Mouse (Mus musculus): ENCODE results near the gene Bloc1s2. TPM values are rescaled to one million over a fixed set of nuclear protein-coding genes. Genes with fewer than 3 reads are reported as not detected.

The Bloc1s2 gene
- polyA plus RNA-seq (2015; fragmentation: Nextera tagmentation; extraction: Ambion mirVana) = 48.1 and 54.8 TPM in 2 replicates

DNA sequence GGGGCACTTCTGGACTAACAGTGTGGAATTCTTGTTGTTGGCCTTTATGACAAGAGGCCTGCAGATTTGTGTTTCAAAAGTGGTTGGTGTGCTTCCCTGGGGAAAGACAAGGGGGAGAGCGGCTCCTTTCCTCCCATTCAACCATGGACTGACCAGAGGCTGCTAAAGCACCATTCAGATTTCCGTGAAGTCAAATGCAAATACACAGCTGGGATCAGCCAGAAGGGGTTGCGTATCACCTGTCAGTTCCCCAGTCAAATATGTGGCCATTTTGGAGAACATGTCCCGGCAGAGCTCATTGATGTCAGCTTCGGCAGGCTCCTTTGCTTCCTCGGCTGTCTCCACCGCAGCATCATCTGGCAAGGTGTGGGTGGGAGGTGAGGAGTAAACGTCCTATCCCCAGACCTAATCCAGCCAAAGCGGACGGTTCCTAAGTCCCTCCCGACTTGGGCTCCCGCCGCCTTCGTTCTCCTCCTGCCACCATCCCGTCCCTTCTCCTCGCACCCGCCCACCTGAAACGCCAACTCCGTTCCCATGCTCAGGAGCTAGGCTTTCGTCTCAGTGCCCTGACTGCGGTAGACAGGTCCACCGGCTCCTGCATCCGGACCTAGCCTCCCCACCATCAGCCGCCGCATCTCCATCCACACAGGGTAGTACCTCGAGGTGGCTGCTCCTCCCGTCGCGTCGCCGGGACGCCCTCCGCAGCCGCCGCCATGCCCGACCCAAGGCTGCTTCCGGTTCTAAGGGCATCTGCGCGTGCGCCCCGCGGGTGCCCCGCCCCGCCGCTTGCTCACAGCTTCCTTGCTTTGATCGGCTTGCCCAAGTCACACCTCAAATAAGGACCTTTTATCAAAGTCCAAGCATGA, at the start of gene Bloc1s2:
TSS of gene Bloc1s2 (minus strand) at position 745 of the 866 bp plus-strand sequence.
- peak; percentile 85 for DNase-seq
- peak; percentile 90 for ATAC-seq (ENCODE audit: low read depth)
- Histone ChIP-seq H3K27me3 (0 out of 2 replicates have a peak, but pooled peaks cover 12% of the 10 kb centered on the region), H3K9ac (peak within 1 kb of the TSS; percentile 78), H3K4me1 (replicated peaks) (peaks cover 24% of the 10 kb centered on the region), H3K27ac (no peak within 1 kb of the TSS), H3K36me3 (peaks cover 34% of the 10 kb centered on the region), H3K4me2 (peak within 1 kb of the TSS; percentile 90), H3K4me3 (replicated peaks) (peak within 1 kb of the TSS; percentile 79), H3K9me3 (replicated peaks) (no peaks in the 10 kb centered on the region)
- WGBS (ENCODE audit: insufficient replicate concordance) = 3% methylated on average over 45 of the region's 46 CpGs

DNA sequence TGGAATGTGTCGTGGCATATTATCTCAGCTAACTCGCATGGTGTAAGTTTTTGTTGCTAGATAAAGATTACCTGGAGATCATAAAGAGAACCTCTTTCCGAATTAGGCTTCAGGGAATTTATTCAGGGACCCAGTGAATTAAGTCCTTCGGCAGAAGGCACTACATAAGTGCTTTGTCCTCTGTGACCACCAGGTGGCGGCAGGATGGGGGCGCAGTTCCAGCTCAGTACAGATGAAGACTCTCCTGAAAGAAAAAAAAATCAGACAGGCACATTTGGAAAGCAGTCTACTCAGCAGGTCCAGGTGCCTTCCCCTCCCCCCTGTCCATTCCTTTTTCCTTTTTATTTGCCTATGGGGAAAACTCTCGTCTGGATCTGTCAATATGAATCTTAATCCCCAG, 48.9 kb upstream of the Bloc1s2 start:
- WGBS (ENCODE audit: insufficient replicate concordance) = 14% methylated on average over 7 of the region's 7 CpGs
- peaks cover 15% of the 10 kb centered on the region; the same call in 1 of the 2 replicates for H3K4me1 ChIP-seq (replicated peaks)
- no peak overlapping the region for H3K27ac ChIP-seq
- peaks cover 12% of the 10 kb centered on the region; the same call in 1 of the 2 replicates for H3K27me3 ChIP-seq
- H3K4me3 ChIP-seq (replicated peaks) = no peak overlapping the region
- H3K9ac ChIP-seq = no peak overlapping the region
- H3K4me2 ChIP-seq = no peak overlapping the region
- no peak for DNase-seq
- no peaks in the 10 kb centered on the region for H3K9me3 ChIP-seq (replicated peaks)
- no peak for ATAC-seq (ENCODE audit: low read depth)
- no peaks in the 10 kb centered on the region for H3K36me3 ChIP-seq

DNA sequence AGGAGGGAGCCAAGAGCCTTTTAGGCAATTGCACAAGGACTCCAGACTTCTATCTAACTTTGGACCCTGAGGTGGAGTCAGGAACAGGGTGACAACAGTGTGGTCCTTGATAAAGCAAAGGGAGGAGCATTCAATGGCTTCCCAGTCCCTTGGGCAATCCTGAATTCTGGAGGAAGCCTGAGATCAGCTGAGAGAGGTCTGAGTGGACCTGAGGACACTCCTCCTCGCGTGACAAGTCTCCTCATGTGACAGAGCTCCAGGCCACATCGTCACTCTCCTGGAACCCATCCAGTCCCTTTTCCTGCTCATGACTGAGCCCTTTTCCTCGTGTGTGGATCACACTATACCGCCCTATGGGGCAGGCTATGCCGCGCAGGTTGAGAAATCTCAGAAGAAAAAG, 47.7 kb upstream of the Bloc1s2 start:
- no peak overlapping the region for H3K27ac ChIP-seq
- peaks cover 15% of the 10 kb centered on the region; the same call in 1 of the 2 replicates for H3K4me1 ChIP-seq (replicated peaks)
- no peaks in the 10 kb centered on the region for H3K9me3 ChIP-seq (replicated peaks)

DNA sequence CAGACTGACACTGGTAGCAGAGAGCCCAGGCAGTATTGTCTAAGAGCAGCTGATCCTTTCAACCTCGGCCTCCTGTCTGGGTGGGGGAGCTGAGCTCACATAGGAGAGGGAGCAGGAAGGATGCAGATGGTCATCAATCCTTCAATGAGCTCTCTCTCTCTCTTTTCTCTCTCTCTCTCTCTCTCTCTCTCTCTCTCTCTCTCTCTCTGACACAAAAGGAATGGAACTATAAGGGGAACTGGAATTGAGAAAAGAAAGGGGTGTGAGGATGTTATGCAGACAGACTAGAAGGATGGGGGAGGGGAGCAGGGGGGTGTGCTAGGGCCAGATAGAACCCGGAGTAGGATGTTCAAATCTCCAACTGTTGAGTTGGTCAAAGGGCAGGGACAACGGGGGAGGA, 46.1 kb upstream of the Bloc1s2 start, which contains the start of gene Pkd2l1:
TSS of gene Pkd2l1 (minus strand) at position 101 of the 400 bp plus-strand sequence.
- WGBS (ENCODE audit: insufficient replicate concordance) = 13% methylated on average over 3 of the region's 3 CpGs
- no peak for ATAC-seq (ENCODE audit: low read depth)
- no peak within 1 kb of the TSS for H3K9ac ChIP-seq

More for the DNA sequence above, 47.7 kb upstream of the Bloc1s2 start:
- DNase-seq (no peak), ATAC-seq (ENCODE audit: low read depth) (no peak)
- H3K9ac ChIP-seq = no peak overlapping the region
- 67% methylated on average over 7 of the region's 7 CpGs for WGBS (ENCODE audit: insufficient replicate concordance)
- H3K36me3 ChIP-seq = no peaks in the 10 kb centered on the region
- H3K4me2 ChIP-seq = no peak overlapping the region
- H3K4me3 ChIP-seq (replicated peaks) = no peak overlapping the region
- H3K27me3 ChIP-seq = peaks cover 12% of the 10 kb centered on the region; the same call in 1 of the 2 replicates

DNA sequence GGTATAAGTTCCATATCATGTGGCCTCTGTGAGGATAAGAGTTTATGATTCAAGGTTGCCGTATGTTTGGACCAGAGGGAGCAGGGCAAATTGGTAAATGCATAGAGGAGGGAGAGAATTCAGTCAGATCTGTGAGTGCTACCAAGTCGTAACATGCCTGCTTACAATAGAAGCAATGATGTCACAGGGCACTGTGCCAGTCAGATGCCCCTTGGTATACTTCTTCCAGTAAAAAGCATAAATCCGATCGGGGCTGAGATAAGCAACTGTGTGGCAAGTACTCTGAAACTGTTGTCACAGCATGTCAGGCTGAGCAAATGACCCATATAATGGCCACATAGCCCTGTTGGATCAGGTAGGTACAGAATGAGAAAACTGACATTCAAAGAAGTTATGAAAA, 42.8 kb upstream of the Bloc1s2 start:
- DNase-seq (no peak), ATAC-seq (ENCODE audit: low read depth) (no peak)
- no peak overlapping the region for H3K4me3 ChIP-seq (replicated peaks)
- no peak overlapping the region for H3K4me2 ChIP-seq
- H3K27me3 ChIP-seq = peaks cover 12% of the 10 kb centered on the region; the same call in 1 of the 2 replicates
- 75% methylated on average over 4 of the region's 4 CpGs for WGBS (ENCODE audit: insufficient replicate concordance)
- no peaks in the 10 kb centered on the region for H3K36me3 ChIP-seq
- no peaks in the 10 kb centered on the region for H3K9me3 ChIP-seq (replicated peaks)
- H3K27ac ChIP-seq = no peak overlapping the region
- H3K9ac ChIP-seq = no peak overlapping the region
- no peaks in the 10 kb centered on the region for H3K4me1 ChIP-seq (replicated peaks)

More for the DNA sequence above, 46.1 kb upstream of the Bloc1s2 start, which contains the start of gene Pkd2l1:
- peaks cover 7% of the 10 kb centered on the region; the same call in 1 of the 2 replicates for H3K4me1 ChIP-seq (replicated peaks)
- H3K27me3 ChIP-seq = peaks cover 12% of the 10 kb centered on the region; the same call in 1 of the 2 replicates
- no peak within 1 kb of the TSS for H3K4me3 ChIP-seq (replicated peaks)
- no peaks in the 10 kb centered on the region for H3K36me3 ChIP-seq
- DNase-seq = no peak
- H3K4me2 ChIP-seq = no peak within 1 kb of the TSS
- no peak within 1 kb of the TSS for H3K27ac ChIP-seq
- H3K9me3 ChIP-seq (replicated peaks) = no peaks in the 10 kb centered on the region

DNA sequence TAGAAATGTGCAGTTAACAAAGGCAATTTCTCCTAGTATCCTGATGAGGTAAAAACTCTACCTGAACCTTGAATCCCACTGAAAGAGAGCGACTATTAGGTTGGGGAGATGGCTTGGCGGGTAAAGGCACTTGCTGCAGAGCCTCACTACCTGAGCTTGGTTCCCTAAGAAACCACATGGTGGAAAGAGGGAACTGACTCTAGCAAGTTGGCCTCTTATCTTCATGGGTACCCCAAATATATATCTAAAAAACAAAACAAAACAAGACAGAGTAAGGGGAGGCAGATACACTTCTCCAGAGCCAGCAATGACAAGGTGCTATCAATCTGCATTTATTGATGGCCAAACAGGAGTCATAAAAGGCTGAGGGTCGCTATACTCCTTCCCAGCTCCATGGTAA, 37.7 kb upstream of the Bloc1s2 start:
- H3K27me3 ChIP-seq = no peaks in the 10 kb centered on the region

DNA sequence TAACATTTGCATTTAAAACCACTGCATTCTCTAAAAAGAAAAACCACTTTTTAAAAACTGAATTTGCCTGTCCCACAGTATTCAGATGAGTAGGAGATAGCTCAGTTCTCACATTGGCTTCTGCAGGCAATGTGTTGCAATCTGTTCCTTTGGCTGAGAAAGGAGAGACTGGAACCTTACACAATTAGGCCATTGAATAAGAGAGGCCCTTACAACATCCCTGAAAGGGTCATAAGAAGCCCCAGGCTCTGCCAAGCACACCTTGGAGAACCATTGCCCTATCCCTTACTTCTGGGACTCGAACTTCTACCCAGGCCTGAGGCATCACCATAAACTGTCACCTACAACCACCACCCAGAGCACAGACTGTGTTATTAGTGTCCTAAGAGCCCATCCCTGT, 34.3 kb upstream of the Bloc1s2 start:
- no peak overlapping the region for H3K4me3 ChIP-seq (replicated peaks)
- no peak overlapping the region for H3K9ac ChIP-seq
- no peaks in the 10 kb centered on the region for H3K27me3 ChIP-seq
- 40% methylated on average over 1 of the region's 1 CpGs for WGBS (ENCODE audit: insufficient replicate concordance)
- no peak for DNase-seq
- no peak overlapping the region for H3K27ac ChIP-seq
- H3K36me3 ChIP-seq = no peaks in the 10 kb centered on the region
- no peak for ATAC-seq (ENCODE audit: low read depth)
- no peaks in the 10 kb centered on the region for H3K4me1 ChIP-seq (replicated peaks)
- H3K4me2 ChIP-seq = no peak overlapping the region
- H3K9me3 ChIP-seq (replicated peaks) = no peaks in the 10 kb centered on the region

More for the DNA sequence above, 37.7 kb upstream of the Bloc1s2 start:
- DNase-seq (no peak), ATAC-seq (ENCODE audit: low read depth) (no peak)
- H3K4me1 ChIP-seq (replicated peaks) = no peaks in the 10 kb centered on the region
- H3K36me3 ChIP-seq = no peaks in the 10 kb centered on the region
- no peak overlapping the region for H3K4me2 ChIP-seq
- H3K9me3 ChIP-seq (replicated peaks) = no peaks in the 10 kb centered on the region
- WGBS (ENCODE audit: insufficient replicate concordance) = 54% methylated on average over 3 of the region's 3 CpGs
- no peak overlapping the region for H3K9ac ChIP-seq
- no peak overlapping the region for H3K27ac ChIP-seq
- no peak overlapping the region for H3K4me3 ChIP-seq (replicated peaks)

DNA sequence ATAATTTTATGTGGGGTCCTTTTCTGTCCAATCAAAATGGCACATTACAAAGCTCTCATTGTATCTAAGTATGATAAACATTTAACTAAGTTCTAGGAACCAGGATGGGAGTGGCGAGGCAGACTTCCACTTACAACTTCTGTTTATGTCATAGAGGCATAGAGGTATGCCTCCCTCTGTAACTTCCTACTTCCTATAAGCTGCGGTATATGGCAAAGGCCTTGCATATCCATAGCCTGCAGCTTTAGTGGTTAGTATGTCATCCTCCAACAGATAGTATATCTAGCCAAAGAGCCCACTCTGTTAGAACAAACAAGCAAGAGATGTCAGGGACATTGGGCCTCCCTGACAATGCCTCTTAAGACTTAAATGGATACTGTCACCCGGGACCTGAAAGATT, 30.5 kb upstream of the Bloc1s2 start:
- no peak for DNase-seq
- Histone ChIP-seq H3K4me3 (replicated peaks) (no peak overlapping the region), H3K4me2 (no peak overlapping the region), H3K27me3 (no peaks in the 10 kb centered on the region), H3K9me3 (replicated peaks) (no peaks in the 10 kb centered on the region), H3K36me3 (no peaks in the 10 kb centered on the region), H3K4me1 (replicated peaks) (no peaks in the 10 kb centered on the region), H3K9ac (no peak overlapping the region), H3K27ac (no peak overlapping the region)
- ATAC-seq (ENCODE audit: low read depth) = no peak
- WGBS (ENCODE audit: insufficient replicate concordance) = 53% methylated on average over 3 of the region's 3 CpGs

DNA sequence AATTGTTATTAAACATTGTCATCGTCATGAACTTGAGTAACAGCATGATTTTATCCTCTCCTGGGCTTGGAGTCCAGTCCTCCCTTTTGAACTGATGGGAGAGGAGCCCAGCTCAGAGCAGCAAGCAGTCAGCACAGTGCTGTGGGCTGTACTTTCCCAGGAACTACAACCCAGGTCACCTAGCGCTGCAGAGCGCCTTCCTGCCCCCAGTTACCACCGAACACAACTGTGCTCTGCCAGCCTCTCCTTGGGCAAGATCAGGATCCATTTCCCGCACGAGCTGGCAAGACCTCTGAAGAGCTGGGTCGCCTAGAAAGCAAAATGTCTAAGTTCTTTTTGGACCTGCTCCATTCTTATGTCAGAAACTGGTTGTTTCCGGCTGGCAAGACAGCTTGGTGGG, 28.6 kb upstream of the Bloc1s2 start:
- Histone ChIP-seq H3K4me3 (replicated peaks) (no peak overlapping the region), H3K36me3 (no peaks in the 10 kb centered on the region), H3K27me3 (no peaks in the 10 kb centered on the region), H3K9ac (no peak overlapping the region), H3K4me2 (no peak overlapping the region), H3K4me1 (replicated peaks) (no peaks in the 10 kb centered on the region), H3K27ac (no peak overlapping the region), H3K9me3 (replicated peaks) (no peaks in the 10 kb centered on the region)
- DNase-seq = no peak
- 54% methylated on average over 8 of the region's 8 CpGs for WGBS (ENCODE audit: insufficient replicate concordance)
- no peak for ATAC-seq (ENCODE audit: low read depth)

DNA sequence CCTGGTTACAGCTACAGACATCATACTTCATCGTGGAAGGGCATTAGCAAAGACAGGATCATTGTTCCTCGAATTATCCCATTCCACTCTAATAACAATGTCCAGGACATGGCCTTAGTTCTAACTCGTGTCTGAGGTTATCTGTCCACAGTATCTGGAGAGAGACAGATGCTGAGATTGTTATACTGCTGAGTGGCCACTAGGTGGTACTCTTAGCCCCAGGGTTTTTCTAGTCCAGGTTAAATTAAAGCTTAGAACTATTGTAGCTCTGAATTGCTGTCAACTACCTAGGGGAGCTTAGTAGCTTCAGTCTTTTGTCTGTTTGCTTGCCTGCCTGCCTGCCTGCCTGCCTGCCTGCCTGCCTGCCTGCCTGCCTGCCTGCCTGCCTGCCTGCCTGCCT, 15.3 kb upstream of the Bloc1s2 start:
- Histone ChIP-seq H3K4me3 (replicated peaks) (no peak overlapping the region), H3K9ac (no peak overlapping the region), H3K27ac (no peak overlapping the region), H3K4me2 (no peak overlapping the region), H3K4me1 (replicated peaks) (no peaks in the 10 kb centered on the region), H3K27me3 (peaks cover 14% of the 10 kb centered on the region; the same call in 1 of the 2 replicates), H3K36me3 (no peaks in the 10 kb centered on the region), H3K9me3 (replicated peaks) (no peaks in the 10 kb centered on the region)
- WGBS (ENCODE audit: insufficient replicate concordance) = 4% methylated on average over 3 of the region's 3 CpGs
- no peak for DNase-seq
- ATAC-seq (ENCODE audit: low read depth) = no peak

DNA sequence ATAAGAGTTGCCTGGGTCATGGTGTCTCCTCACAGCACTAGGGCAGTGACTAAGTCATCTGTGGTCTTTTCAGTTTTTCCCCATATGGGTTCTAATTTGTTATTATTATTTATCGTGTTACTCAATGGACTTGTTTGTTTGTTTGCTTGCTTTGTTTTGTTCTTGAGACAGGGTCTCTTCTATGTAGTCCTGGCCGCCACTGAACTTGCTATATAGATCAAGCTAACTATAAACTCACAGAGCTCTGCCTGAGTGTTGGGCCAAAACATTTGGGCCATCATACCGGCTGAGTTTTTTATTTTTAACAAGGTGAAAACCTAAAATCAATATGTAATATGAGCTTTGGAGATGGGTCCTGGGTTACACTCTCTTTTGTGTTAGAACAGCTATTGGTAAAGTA, 13.1 kb upstream of the Bloc1s2 start:
- ATAC-seq (ENCODE audit: low read depth) (no peak), DNase-seq (no peak)
- H3K27ac ChIP-seq = no peak overlapping the region
- H3K4me3 ChIP-seq (replicated peaks) = no peak overlapping the region
- no peaks in the 10 kb centered on the region for H3K4me1 ChIP-seq (replicated peaks)
- 59% methylated on average over 3 of the region's 3 CpGs for WGBS (ENCODE audit: insufficient replicate concordance)
- H3K9me3 ChIP-seq (replicated peaks) = no peaks in the 10 kb centered on the region
- no peaks in the 10 kb centered on the region for H3K36me3 ChIP-seq
- no peak overlapping the region for H3K4me2 ChIP-seq
- H3K9ac ChIP-seq = no peak overlapping the region
- peaks cover 31% of the 10 kb centered on the region for H3K27me3 ChIP-seq

Data from liver, embryonic 13.5 days (tissue).